Mouse (Mus musculus): ENCODE results near the gene Magi2. TPM values are rescaled to one million over a fixed set of nuclear protein-coding genes. Genes with fewer than 3 reads are reported as not detected.

Gene Magi2
- polyA plus RNA-seq, 1 experiment from 2014 or later: 2.7 TPM

DNA sequence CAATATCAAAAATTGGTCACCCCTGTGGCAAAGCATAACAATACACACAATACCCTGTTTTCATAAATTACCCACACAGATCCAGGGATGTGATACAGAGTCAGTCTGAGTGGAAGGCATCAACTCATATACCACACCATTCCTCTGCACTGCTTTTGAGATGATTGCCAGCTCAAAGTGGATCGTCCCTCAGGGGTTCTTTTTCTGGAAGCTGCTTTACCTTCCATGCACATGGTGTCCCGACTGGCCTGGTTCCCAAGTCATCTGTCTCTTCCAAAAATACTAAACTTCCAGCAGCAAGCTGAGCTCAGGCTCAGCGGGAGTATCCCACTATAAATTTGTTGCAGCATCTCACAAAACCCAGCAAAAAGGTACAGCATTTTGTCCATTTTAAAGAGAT is 882.7 kb downstream of the Magi2 start:
- no peaks in the 10 kb centered on the region for H3K4me1 ChIP-seq
- WGBS: 81% methylated on average over 3 of the region's 3 CpGs
- no peak overlapping the region for H3K27ac ChIP-seq
- H3K4me3 ChIP-seq: no peak overlapping the region
- no peak overlapping the region for H3K9ac ChIP-seq
- ATAC-seq (ENCODE audit: borderline replicate concordance, extremely low read depth, low FRiP score, low TSS enrichment): no peak
- no peaks in the 10 kb centered on the region for H3K9me3 ChIP-seq
- no peaks in the 10 kb centered on the region for H3K36me3 ChIP-seq
- no peaks in the 10 kb centered on the region for H3K27me3 ChIP-seq
- no peak overlapping the region for H3K4me2 ChIP-seq

DNA sequence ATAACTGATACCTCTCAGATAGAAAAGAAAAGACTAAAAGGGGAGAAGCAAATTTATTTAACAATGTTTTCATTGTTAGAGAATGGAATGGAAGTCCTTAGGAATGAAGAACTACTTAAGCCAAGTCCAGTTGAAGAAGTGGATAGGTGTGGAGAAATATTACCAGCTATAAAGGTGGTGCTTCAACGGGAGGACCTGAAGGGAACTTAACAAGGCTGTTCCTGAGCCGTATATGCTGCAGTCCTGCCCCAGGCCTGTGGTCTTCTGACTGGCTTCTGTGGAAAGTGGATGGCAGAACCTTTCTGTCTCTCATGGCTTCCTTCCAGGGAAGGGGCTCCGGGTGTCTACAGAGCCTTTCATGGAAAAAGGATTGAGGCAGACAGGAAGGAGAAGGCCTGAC is 890.3 kb downstream of the Magi2 start:
- no peak overlapping the region for H3K9ac ChIP-seq
- H3K4me2 ChIP-seq: no peak overlapping the region
- no peaks in the 10 kb centered on the region for H3K36me3 ChIP-seq
- H3K27me3 ChIP-seq: no peaks in the 10 kb centered on the region
- H3K27ac ChIP-seq: no peak overlapping the region
- ATAC-seq (ENCODE audit: borderline replicate concordance, extremely low read depth, low FRiP score, low TSS enrichment): no peak
- WGBS: 62% methylated on average over 3 of the region's 3 CpGs
- H3K9me3 ChIP-seq: no peaks in the 10 kb centered on the region
- H3K4me3 ChIP-seq: no peak overlapping the region
- H3K4me1 ChIP-seq: no peaks in the 10 kb centered on the region

DNA sequence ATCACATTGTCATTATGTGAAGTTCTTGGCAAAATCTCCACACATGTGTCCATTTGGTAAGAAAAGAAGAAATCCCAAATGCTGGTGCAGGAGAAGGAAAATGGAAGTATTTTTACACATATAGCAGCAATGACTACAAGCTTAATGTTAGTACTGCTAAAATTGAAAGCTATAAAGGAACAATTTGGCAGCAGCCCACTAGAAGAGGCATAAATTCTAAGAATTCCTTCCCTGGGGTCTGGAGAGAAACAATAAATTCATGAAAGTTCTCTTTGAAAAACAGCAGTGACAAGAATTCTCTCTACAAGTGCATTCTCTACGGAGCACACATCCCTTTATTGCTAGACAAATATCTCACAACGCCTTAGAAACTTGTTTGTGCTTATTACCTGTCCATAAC is 913.4 kb downstream of the Magi2 start:
- Histone ChIP-seq H3K4me1 (no peaks in the 10 kb centered on the region), H3K9me3 (no peaks in the 10 kb centered on the region), H3K9ac (no peak overlapping the region), H3K4me2 (no peak overlapping the region), H3K27ac (no peak overlapping the region), H3K36me3 (no peaks in the 10 kb centered on the region), H3K27me3 (no peaks in the 10 kb centered on the region), H3K4me3 (no peak overlapping the region)
- WGBS: 49% methylated on average over 2 of the region's 2 CpGs
- ATAC-seq (ENCODE audit: borderline replicate concordance, extremely low read depth, low FRiP score, low TSS enrichment): no peak

DNA sequence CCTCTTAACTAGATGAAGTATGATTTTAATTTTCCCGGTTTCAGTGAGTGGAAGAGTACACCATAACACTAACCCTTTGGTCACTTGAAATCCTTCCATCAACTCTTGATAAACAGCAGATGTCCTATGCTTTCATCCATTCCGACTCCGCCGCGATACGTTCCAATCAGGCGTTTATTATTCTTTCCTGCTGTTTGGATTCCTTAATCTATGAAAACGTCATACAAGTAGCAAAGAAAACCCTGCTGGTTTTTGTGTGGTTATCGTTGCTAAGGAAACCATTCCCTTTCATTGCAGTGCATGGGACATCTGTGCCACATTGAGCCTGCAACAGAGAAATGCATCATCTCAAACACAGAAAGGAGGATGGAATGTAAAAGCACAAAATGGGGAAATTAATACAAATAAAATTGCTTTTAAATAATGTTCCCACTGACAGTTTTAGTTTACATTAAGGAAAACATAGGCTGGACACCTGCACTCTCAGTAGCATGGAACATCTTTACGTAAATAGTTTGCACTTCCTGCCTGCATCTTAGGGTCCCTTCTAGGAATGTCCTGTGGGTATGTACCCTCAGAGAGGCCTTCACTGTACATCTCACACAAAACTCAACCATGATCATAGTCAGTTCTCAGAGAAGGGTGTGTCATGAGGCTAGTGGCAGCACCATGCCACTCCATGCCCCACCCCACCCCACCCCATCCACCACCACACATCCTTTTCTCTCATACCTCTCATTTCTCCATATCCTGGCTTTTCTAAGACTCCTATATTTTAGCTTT is 914.0 kb downstream of the Magi2 start:
- no peak for ATAC-seq (ENCODE audit: borderline replicate concordance, extremely low read depth, low FRiP score, low TSS enrichment)
- WGBS: 35% methylated on average over 10 of the region's 10 CpGs
- H3K27ac ChIP-seq: no peak overlapping the region
- H3K36me3 ChIP-seq: no peaks in the 10 kb centered on the region
- no peak overlapping the region for H3K4me2 ChIP-seq
- no peaks in the 10 kb centered on the region for H3K4me1 ChIP-seq
- H3K9ac ChIP-seq: no peak overlapping the region
- no peaks in the 10 kb centered on the region for H3K27me3 ChIP-seq
- H3K9me3 ChIP-seq: no peaks in the 10 kb centered on the region
- H3K4me3 ChIP-seq: no peak overlapping the region

DNA sequence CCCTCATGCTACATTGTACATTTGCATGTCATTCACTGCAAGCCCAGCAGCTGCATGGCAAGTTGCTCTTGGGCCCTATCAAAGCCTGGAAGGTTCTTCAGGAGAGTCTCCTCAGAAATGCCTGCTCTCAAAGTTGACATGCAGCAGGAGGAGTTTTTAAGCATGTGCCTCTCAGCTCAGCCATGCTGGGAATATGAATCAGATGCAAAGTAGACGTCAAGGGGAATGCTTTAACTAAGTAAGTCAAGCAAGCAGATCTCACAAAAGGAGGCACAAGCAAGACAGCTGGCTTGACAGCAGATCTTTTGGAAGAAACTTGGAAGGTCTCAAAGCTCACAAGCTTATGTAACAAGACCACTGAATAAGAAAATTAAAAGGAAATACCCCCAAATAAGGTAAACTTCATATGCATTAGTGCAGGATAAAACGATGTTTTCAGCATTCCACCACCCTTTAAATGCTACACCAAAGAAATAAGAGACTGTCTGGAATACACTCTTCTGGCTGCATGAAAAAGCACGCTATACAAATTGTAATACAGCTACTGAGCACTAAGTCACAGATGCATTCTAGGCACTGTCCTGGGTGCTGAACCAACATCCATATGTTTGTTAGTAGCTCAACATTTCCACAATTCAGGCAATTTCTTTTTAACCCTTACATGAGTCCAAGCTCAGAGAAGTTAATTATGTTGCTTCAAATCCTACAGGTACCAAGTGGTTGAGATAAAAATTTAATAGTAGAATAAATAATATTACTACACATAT is 926.7 kb downstream of the Magi2 start:
- no peak overlapping the region for H3K27ac ChIP-seq
- H3K36me3 ChIP-seq: no peaks in the 10 kb centered on the region
- no peaks in the 10 kb centered on the region for H3K9me3 ChIP-seq
- no peak overlapping the region for H3K4me3 ChIP-seq
- no peaks in the 10 kb centered on the region for H3K4me1 ChIP-seq
- H3K4me2 ChIP-seq: no peak overlapping the region
- 44% methylated on average over 3 of the region's 3 CpGs for WGBS
- ATAC-seq (ENCODE audit: borderline replicate concordance, extremely low read depth, low FRiP score, low TSS enrichment): no peak
- H3K9ac ChIP-seq: no peak overlapping the region
- H3K27me3 ChIP-seq: no peaks in the 10 kb centered on the region

DNA sequence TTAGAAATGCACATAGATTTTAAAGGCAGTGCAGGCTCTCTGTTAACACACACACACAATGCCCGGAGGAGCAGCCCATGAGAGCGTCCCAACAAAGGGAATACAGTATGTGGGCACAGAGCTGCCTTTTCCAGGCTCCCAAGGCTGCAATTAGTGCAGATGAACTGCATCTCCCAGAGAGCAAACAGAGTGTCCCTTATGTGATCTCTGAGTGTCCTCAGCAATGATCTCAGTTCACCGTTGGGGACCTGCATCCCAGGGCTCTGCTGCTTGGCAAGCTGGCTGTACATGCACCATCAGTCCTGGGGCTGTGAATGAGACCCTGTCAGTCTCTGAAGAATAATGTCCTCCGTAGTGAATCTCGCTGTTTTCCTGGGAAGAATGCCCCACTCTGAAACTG is 969.9 kb downstream of the Magi2 start:
- Histone ChIP-seq H3K4me1 (no peaks in the 10 kb centered on the region), H3K9me3 (no peaks in the 10 kb centered on the region), H3K4me2 (no peak overlapping the region), H3K27me3 (no peaks in the 10 kb centered on the region), H3K9ac (no peak overlapping the region), H3K36me3 (no peaks in the 10 kb centered on the region), H3K27ac (no peak overlapping the region), H3K4me3 (no peak overlapping the region)
- WGBS: 50% methylated on average over 5 of the region's 5 CpGs
- ATAC-seq (ENCODE audit: borderline replicate concordance, extremely low read depth, low FRiP score, low TSS enrichment): no peak

DNA sequence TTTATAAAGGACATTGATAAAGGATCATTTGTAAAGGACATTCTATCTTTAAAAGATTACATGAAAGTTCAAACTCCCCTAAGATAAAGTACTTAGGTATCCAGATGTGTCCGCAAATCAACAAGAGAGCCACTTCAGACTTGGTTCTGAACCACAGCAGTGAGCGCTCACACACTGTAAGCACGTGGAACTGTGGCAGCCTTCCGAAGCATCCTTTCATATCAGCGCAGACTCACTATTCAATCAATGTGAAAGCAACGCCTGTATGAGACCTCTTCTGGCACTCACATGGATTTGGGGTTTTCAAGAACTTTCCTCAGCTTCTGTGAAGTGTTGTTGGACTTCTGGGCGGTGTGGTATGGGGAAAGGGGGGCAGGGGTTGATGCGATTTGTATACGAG is 970.6 kb downstream of the Magi2 start:
- Histone ChIP-seq H3K27me3 (no peaks in the 10 kb centered on the region), H3K9me3 (no peaks in the 10 kb centered on the region), H3K4me3 (no peak overlapping the region), H3K36me3 (no peaks in the 10 kb centered on the region), H3K4me1 (no peaks in the 10 kb centered on the region), H3K4me2 (0 out of 2 replicates have a peak overlapping the region, but pooled peaks have one; percentile 13), H3K27ac (no peak overlapping the region), H3K9ac (no peak overlapping the region)
- ATAC-seq (ENCODE audit: borderline replicate concordance, extremely low read depth, low FRiP score, low TSS enrichment): no peak
- WGBS: 49% methylated on average over 9 of the region's 9 CpGs

DNA sequence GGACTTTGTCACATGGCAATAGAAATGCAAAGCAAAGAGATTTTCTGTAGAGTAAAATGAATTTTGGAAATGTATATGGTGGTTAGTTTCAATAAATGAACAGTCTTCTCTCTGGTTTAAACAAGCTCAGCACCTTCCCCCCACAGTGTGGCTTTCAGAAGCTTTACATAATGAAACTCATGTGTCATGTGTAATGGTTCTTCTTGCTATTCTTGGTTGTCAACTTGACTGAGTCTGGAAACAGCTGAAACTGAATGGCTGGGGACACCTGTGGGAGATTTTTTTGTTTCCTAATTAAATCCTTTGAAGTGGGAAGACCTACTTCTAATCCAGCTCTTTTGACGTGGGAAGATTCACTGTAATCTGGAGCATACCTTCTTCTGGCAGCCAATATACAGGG is 974.5 kb downstream of the Magi2 start:
- Histone ChIP-seq H3K27me3 (no peaks in the 10 kb centered on the region), H3K4me1 (no peaks in the 10 kb centered on the region), H3K9me3 (no peaks in the 10 kb centered on the region), H3K27ac (no peak overlapping the region), H3K36me3 (no peaks in the 10 kb centered on the region), H3K9ac (no peak overlapping the region), H3K4me2 (no peak overlapping the region), H3K4me3 (no peak overlapping the region)
- ATAC-seq (ENCODE audit: borderline replicate concordance, extremely low read depth, low FRiP score, low TSS enrichment): no peak
- 66% methylated on average over 1 of the region's 1 CpGs for WGBS

DNA sequence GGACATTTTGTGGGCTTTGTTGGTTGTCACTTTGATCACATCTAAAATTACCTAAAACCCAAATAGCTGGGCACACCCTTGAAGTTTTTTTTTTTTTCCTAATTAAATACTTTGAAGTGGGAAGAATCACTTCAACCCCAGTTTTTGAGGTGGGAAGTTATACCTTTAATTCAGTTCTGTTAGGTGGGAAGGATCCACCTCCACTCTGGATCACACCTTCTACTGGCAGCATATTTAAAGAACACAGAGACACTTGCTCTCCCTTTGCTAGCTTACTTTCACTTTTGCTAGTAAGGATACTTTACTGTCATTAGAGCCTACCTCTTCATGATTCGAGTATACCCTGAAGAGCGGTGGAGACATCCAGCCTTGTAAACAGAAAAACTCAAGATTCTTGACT is 981.3 kb downstream of the Magi2 start:
- Histone ChIP-seq H3K9me3 (no peaks in the 10 kb centered on the region), H3K4me3 (no peak overlapping the region), H3K9ac (no peak overlapping the region), H3K4me1 (no peaks in the 10 kb centered on the region), H3K4me2 (no peak overlapping the region), H3K36me3 (no peaks in the 10 kb centered on the region), H3K27me3 (no peaks in the 10 kb centered on the region), H3K27ac (no peak overlapping the region)
- 71% methylated on average over 2 of the region's 2 CpGs for WGBS
- ATAC-seq (ENCODE audit: borderline replicate concordance, extremely low read depth, low FRiP score, low TSS enrichment): no peak

DNA sequence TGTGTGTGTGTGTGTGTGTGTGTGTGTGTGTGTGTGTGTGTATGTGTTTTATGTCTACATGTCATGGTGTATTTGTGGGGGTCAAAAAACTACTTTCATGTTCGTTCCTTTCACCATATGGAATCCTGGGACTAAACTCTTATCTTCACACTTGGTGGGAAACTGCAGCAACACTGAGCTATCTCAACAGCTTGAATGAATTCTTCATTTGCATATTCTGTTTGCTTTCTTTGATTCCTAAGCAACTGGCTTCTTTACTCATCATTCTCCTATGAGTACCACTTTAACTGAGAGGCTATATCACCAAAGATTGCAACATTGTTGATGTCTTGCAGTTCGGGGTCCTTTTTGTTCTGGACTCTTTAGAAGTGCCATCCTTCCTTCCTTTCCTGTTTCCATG is 986.5 kb downstream of the Magi2 start:
- 48% methylated on average over 2 of the region's 2 CpGs for WGBS
- no peaks in the 10 kb centered on the region for H3K36me3 ChIP-seq

DNA sequence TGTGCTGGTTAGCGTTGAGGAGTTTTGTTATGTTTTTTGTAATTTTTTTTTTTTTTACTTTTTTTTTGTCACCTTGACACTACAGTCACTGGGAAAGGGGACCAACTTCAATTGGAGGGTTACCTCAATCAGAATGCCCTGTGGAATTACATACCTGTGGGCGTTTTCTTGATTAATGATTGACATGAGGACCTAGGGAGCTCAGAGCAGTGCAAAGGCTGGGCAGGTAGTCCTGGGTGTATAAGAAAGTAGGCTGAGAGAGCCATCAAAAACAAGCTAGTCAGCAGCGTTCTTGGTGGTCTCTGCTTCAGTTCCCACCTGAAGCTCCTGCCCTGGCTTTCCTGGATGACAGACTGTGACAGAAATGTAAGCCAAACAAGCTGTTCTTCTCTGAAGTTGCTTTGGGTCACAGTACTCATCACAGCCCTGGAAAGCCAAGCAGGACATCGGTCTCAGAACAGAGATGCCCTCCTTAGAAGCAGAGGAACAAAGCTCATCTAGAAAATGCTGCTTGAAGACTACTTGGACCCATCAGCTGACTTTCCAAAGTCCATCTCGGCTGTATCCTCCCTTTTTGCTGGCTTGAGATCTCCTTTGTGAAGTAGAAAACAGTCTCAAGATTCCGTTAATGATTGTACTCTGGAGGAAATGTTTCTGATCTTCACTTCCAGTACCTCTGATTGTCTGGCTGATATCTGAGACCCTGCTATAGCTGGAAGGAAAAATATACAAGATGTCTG is 999.8 kb downstream of the Magi2 start:
- no peaks in the 10 kb centered on the region for H3K36me3 ChIP-seq
- no peak overlapping the region for H3K4me2 ChIP-seq
- no peaks in the 10 kb centered on the region for H3K4me1 ChIP-seq
- WGBS: 59% methylated on average over 6 of the region's 6 CpGs
- H3K27me3 ChIP-seq: no peaks in the 10 kb centered on the region
- H3K9ac ChIP-seq: no peak overlapping the region
- H3K4me3 ChIP-seq: no peak overlapping the region
- ATAC-seq (ENCODE audit: borderline replicate concordance, extremely low read depth, low FRiP score, low TSS enrichment): no peak
- no peaks in the 10 kb centered on the region for H3K9me3 ChIP-seq
- H3K27ac ChIP-seq: no peak overlapping the region

More for the DNA sequence above, 986.5 kb downstream of the Magi2 start:
- Histone ChIP-seq H3K27me3 (no peaks in the 10 kb centered on the region), H3K9me3 (no peaks in the 10 kb centered on the region), H3K27ac (no peak overlapping the region), H3K4me2 (no peak overlapping the region), H3K9ac (no peak overlapping the region), H3K4me3 (no peak overlapping the region), H3K4me1 (no peaks in the 10 kb centered on the region)
- no peak for ATAC-seq (ENCODE audit: borderline replicate concordance, extremely low read depth, low FRiP score, low TSS enrichment)
